Mouse (Mus musculus): ENCODE results near the gene Nfyb.

Gene Nfyb

GRCm38 (mm10) chr10:82745301-82745700 is 18.6 kb downstream of the Nfyb start:
- no peak for DNase-seq (ENCODE audit: extremely low read depth, low read depth)

GRCm38 (mm10) chr10:82744296-82744695 is 19.6 kb downstream of the Nfyb start:
- DNase-seq (ENCODE audit: extremely low read depth, low read depth) = no peak

GRCm38 (mm10) chr10:82742578-82742977 is 21.4 kb downstream of the Nfyb start:
- peak; percentile 24 for DNase-seq (ENCODE audit: extremely low read depth, low read depth)

- DNase-seq (ENCODE audit: extremely low read depth, low read depth) = no peak
Measured at GRCm38 (mm10) chr10:82741876-82742275, 22.1 kb downstream of the Nfyb start.

GRCm38 (mm10) chr10:82741354-82741753 is 22.6 kb downstream of the Nfyb start:
- no peak for DNase-seq (ENCODE audit: extremely low read depth, low read depth)

GRCm38 (mm10) chr10:82699296-82699941 is 64.5 kb downstream of the Nfyb start:
- DNase-seq (ENCODE audit: extremely low read depth, low read depth) = peak; percentile 80

- peak; percentile 49 for DNase-seq (ENCODE audit: extremely low read depth, low read depth)
Measured at GRCm38 (mm10) chr10:82698712-82699261, 65.2 kb downstream of the Nfyb start.

Measured in MEL-GATA-1-ER (cell line).